Mouse (Mus musculus) 416B (cell line): ENCODE results near the gene Zfp467.

Source experiments
- DNase-seq: peaks from one replicate; pipeline ENCODE4 v3.0.0; 2011; ENCODE audit warnings: low read depth

Gene Zfp467

DNA sequence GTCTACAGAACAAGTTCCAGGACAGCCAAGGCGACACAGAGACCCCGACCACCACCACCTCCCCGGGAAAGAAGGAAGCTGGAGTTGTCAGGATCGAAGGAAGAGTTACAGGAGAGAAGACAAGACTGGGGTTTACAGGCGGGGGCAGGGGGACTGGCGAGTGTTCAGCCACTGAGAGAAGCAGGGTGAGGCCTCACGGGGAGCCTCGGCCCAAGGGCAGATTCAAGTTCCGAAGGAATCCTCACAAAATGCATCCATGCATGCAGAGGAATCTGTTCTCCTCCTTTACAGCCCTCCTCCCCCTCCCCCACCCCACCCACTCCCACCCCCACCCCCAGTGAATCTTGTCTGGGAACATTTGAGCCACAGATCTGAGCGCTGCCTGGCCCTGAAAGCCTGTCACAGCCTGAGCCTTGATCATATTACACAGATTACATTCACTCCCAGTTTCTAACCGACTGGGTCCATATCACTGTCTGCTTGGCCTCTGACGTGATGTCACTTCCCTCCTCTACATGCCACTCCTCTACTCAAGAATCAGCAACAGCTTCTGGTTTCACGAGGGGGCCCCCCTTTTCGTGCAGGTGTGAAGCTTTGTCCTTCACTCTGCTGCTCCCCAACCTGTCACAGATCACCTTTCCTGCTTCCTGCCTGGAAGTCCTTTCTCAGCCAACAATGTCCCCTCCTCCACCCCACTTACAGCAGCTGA is 5.2 kb downstream of the Zfp467 start:
- DNase-seq: no peak

DNA sequence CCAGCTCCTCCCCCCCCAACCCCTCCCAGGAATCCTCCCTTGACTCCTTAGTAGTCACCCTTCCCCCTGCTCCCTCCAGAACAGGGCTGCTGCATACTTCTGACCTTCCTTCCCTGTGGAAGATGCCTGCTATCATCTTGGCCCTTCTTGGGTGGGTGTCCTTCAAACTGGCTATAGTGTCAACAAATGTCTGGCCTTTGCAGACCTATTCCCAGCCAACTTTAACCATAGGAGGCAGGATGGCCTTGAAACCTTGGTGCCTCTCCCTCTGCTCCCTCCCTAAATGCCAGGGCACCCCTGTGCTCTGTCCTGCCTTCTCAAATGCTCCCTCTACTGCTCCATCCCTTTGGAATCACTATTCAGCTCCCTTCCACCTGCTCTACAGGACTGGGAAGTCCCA is 6.0 kb downstream of the Zfp467 start:
- DNase-seq: no peak

DNA sequence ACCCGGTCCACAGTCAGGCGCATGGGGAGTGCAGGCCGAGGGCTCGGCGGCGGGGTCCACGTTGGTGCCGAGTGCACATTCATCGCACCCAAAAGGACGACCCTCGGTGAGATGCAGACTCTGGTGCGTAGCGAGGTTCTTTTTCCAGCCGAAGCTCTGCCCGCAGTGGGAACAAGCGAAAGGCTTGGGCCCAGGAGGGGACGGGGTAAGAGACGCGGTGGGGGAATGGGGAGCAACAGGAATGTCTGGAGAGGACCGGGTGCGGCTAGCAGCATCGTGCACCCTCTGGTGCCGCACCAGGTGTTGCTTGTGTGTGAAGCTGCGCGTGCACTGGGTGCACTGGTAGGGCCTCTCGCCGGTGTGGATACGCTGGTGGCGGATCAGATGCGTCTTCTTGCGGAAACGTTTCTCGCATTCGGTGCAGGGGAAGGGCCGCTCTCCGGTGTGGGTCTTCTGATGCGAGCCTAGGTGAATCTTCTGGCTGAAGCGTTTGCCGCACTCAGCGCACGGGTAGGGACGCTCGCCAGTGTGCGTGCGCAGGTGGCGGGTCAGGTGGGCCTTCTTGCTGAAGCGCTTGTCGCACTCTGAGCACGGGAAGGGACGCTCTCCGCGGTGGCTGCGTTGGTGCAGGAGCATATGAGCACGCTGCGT is 7.0 kb downstream of the Zfp467 start:
- DNase-seq: no peak

DNA sequence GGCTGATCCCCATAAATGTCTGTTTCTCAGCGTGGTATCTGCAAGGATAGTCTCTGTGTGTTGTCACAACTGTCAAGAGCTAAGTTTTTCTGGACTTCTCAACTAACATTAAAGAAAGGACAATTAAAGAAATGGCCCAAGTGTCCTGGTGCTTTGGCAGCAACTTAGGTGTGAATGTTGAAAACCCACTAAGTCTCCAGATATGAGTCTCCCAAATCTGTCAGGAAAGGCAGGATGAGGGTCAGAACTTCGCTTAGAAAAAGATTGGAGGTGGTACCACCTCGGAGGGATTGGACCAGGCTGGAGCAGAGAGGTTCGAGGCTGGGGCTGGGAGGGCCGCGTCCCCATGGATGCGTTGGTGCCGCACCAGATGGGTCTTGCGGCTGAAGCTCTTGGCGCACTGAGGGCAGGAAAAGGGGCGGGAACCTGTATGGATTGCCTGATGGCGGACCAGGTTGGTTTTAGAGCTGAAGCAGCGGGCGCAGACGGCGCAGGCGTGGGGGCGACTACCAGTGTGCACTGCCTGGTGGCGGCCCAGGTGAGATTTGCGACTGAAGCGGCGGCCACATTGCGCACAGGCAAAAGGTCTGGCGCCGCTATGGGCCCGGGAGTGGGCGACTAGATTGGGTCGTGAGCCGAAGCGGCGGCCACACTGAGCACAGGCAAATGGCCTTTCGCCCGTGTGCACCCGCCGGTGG is 7.8 kb downstream of the Zfp467 start:
- no peak for DNase-seq

DNA sequence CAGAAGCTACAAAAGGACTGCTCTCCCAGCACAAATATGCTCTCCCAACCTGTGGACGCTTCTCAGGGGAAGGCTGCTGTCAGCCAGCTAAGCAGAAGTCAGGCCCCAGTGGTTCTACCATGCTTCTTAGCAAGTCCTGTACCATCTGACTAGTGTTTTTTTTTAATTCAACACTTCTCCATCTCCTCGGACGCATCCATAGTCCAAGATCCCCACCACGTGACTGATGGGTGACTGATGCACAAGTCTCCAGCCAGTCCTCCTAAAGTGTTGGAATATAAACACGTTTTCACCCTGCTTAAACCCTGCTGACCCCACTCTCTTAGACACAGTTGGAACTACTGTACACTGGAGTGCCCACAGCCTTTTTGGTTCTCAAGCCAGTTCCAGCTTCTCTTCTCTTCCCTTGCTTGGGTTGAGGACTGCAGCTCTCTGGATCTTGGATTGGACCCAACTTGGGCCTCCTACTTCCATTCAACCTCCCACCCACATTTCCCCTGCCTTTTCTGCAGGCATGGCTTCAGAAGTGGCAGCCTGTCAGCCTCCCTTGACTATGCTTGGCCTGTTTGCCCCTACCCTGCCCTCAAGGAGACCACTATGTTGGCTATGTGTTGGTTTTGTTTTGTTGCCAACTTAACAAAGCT is 9.8 kb downstream of the Zfp467 start:
- no peak for DNase-seq

DNA sequence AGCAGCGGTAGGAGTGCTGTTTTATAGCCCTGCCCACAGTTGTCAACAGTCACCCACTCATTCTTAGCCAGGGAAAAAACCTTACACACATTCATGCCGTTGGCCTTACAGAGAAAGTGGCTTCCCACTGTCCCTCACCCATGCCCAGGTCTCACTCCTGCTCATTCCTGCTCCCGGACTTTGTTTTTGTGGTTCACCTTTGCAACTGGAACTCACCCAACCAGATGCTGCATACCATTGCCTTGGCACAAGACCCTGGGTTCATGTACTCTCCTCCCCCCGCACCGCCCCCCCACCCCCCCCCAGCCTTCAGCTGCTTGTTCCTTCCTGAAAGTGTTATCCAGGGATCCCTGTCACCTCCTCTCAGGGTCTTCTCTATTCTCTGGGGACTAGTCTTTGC is 10.5 kb downstream of the Zfp467 start:
- no peak for DNase-seq

DNA sequence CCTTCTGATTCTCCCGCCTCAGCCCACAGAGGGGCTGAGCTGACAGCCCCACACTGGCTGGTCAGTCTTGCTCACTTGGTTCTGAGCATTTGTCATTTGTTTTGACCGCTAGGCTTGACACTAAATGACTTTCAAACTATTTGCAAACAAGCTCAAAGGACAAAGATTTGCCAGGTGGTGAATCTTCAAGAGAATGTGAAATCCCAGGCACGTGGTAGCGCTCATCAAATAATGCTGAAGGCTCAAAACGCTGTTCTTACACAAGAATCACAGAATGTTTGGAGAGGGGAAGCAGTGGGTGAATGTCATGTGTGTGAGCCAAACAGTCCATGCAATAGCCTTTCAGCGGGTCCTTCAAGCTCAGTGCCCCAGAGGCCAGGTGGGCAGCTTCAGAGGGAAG is 11.0 kb downstream of the Zfp467 start:
- no peak for DNase-seq

DNA sequence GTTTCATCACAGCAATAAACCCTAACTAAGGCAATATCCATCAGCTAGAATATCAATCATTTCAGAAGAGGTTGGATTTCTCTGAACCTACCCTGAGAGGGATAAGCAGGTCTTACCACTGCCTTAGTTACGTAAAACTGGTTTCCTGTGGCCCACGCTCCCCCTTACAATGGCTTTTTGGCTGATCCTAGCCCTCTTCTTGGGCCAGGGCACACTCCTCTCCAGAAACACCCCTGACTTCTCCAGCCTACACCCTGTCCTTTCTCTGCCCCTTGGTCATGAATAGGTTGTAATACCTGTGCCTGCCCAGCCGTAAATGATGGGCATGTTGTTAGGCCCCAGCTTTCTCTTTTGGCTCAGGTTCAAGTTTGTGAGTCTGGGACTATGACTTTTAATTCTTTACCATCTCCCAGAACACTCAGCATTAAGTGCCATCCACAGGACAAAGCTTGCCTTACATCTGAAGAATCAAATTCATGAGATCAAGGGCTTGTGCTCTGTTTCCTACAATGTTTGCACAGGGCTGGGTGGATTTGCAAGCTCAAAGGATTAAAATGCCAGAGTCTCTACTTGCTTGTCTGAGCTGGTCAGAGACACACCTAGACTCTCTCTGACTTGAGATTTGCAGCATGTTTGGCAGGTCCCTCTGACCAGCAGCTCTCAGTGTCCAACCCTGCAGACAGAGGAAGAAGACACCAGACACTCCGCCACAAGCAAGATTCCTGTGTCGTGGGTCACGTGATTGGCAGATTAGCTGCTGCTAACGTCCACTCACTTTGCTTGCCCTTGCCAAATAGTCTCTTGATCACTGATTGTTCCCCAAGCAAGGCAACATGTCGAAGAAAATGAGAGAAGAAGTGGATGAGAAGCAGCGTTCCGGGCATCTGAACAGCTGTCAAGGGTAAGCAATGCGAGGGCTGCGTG is 12.5 kb downstream of the Zfp467 start:
- no peak for DNase-seq

DNA sequence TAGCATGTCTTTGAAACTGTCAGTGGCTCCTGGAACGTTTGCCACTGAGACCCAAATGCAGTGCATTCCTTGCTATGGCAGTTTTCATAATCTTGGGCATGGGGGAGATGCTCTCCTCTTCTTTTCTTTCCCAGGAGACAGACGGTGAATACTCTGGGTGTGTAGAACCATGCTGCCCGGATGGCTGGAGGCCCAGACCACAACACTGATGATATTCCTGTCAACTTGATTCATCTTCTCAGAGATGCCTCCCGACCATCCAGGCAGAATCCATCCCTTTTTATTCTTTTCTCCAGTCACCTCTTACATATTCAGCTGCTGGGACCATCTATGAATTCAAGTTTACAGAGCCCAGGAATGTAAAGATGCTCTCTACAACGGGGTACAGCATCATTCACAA is 14.9 kb downstream of the Zfp467 start:
- no peak for DNase-seq

DNA sequence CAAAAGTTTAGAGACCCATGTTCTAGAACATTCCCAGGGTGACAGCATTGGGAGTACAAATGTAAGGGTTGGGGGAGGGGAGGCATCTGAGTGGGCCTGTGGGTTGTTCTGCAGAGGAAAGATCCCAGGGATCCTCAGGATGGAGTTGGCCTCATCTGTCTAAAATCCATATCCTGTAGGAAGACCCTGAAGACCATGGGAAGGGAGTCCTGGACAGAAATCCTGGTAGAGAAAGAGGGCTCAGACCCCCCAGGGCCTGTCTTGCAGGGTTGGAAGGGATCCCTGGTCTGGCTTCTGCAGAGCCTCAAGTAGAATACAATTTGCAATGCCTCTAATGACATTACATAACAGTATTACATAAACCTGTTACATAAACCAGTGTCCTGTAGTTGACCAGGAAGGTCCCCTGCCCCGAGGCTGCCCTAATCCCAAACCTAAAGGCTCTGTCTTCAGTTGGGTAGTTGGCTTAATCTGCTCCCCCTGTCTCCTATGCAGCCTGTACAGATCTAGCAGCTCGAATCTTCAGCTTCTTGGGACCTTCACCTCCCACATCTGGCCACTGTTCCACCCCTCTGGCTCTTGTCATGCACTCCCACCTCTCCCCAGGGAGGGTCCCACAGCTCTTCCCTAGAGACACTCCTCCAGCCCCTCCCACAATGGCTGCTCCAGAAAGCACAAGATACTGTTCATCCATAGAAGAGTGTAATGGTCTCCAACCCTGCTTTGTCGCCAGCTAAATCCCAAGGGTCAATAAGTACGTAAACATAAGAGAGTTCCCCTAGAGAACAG is 16.7 kb downstream of the Zfp467 start:
- DNase-seq: no peak

DNA sequence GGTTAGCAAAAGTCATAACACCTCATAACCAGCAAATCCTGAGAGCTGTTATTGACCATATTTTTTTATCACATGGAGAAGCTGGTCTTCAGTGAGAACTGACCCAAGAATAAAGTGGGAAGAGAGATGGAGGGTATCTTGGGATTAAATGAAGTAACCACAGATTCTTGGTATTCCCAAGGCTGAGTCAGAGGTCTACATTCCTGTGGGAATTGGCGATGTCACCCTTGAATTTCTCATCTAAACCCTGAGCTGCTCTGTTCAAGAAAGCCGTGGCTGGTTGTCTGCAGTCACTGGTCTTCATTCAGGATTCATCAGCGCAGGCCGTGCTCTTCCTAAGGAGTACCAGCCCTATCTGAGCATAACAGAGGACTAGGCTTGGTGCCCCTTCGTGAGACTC is 18.7 kb downstream of the Zfp467 start:
- no peak for DNase-seq

DNA sequence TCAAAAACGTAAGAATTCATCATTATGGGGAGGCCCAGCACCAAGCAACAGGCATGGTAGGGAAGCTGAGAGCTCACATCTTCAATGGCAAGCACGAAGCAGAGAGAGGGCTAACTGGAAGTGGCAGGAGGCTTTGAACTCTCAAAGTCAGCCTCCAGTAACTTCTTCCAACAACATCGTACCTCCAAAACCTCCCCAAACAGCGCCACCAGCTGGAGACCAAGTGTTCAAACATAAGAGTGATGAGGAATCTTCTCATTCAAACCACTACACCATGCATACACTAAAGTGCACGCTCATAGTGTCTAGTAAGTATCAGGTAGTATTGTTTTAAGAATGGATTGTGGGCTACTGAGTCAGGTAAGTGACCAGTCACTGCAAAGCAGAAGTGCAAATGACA is 21.6 kb downstream of the Zfp467 start:
- DNase-seq: no peak

DNA sequence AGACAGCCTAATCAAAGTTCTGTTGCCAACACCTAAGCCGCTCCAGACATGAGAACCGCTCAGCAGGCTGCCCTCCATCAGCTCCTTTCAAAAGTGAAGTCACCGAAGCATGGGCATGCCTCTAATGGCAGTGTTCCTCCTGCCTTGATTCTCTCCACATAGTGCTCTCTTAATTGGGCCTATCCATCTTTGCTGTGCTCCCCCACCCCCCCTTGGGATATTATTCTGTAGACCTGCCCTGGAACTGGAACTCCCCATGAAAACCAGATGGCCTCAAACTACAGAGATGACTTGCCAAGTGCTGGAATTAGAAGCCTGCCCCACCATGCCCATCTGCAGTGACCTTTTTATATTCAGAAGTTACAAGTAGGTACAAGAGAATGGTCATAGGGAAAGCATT is 22.3 kb downstream of the Zfp467 start:
- DNase-seq: no peak

DNA sequence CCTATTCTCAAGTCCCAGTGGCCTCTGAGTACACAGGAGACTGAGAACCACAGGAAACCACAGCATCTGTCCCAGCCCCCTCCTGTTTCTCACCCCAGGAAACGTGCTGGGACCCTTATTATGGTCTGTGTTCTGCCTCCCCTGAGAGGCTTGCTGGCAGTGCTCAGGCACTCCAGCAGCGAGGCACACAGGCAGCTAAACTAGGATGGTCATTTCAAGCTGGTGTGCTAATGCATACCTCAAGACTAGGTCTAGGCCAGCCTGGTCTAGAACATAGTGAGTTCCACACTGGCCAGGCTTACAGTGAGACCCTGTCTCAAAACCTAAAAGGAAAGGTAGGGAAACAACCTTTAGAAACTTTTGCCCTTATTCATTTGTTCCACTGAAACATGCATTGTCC is 25.0 kb downstream of the Zfp467 start:
- peak; percentile 5 for DNase-seq

DNA sequence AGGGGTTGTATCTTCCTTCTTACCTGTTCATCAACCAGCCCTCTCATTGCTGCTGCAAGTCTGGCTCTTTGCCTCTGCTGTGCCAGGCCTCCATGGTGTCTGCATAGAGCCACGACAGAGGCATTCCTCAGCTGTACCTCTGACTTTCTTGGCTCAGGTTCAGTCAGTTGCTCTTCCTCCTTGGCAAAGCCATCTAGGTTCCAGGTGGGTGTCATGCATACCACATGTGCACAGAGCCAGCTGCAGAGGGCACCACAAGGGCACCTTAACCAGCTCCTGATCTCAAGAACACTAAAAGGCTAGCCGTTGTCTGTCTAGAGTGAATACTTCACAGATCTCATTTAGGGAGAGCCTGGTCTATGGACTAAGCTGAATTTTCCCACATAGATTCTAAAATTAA is 29.1 kb downstream of the Zfp467 start:
- DNase-seq: no peak

DNA sequence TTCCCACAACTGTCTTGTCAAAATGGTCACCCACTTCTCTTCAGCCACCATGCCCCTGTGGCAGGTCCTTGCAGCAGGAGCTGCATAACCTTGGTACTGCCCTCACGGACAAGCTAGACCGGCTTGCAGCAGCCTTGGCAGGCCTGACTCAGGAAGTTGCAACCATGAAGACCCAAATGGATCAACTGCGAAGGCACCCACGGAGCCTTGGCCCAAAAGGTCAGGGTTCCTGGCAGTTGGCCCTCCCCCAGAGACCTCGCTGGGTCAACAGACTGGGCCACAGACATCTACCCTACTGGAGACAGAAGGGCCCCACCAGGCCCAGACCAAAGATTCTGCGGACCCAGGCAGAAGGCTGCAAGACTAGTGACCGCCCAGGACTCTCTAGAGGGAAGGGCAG is 30.0 kb downstream of the Zfp467 start:
- no peak for DNase-seq

DNA sequence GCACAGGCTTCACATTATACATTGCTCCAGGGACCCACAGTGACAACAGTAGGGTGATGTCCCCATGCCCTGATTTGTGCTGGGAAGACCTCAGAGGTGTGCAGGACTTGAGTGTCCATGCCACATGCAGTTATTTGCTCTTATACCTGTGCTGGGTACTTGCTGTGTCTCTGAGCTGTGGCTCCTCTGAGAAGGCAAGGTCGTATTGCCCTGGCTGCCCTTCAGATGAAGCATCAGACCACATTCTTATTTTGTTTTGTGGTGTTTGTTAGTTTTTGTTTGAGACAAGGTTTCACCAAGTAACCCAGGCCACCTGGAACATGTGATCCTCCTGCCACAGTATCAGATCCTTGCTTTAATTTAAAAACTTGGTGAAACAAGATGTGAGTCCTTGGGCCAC is 30.7 kb downstream of the Zfp467 start:
- DNase-seq: no peak

DNA sequence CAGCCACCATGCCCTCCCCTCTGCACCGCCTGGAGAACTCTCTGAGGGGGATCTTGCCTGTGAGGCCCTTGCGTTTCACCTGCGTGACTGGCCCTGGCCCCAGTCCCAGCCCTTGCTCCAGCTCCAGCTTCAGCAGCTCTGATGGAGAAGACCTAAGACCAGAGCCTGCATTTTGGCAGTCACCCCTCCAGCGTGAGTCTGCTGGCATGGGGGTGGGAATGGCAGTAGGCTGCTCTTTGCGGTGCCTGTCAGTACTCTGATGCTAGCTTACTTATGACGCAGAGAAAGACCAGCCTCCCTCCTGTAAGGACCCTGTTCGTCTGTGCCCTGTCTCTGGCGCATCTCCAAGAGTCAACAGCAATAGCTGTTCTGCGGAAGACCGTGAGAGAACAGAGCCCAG is 32.5 kb downstream of the Zfp467 start:
- DNase-seq: no peak

DNA sequence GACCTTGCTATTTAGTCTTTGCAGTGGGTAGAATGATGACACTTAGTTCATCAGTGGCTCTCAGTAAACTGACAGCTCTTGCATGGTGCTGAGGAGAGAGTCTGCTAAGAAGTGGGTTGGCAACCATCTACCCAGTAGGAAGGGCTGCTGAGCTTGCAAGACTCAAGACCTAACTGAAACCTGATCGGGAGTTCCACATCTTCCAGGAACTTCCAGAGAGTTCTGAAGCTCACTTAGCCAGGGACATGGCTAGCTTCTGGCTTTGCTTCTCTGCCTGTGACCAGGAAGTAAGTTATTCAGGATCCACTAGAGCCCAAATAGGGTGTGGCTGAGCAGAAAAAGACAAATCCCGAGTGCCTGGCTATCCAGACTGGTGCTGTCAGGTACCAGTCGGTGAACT is 33.0 kb downstream of the Zfp467 start:
- no peak for DNase-seq

DNA sequence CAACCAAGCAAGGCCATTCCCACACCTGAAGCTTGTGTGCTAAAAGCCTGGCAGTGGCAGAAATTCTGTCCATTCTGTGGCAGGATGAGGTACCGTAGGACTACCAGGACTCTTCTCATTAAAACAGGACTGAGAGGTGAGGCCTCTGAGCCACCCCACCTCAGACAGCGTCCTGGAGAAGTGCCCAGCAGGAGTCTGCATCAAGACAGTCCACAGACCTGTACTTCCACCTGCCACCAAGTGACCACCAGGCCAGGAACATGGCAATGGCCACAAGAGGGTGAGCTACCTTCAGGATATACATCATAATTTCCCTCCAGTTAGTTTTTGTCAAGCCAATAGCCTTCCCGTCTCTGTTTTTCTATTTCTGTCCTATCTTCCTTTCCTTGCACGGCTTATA is 33.5 kb downstream of the Zfp467 start:
- no peak for DNase-seq
